Mouse (Mus musculus) hindbrain, embryonic 15.5 days (tissue): ENCODE data around the gene Usp18. TPM values are rescaled to one million over a fixed set of nuclear protein-coding genes. Genes with fewer than 3 reads are reported as not detected.

Experiments
- ATAC-seq: fragments of 200-750 bp; cut with Nextera tagmentation; 2 replicates; pipeline ENCODE4 v1.8.0; 2017; ENCODE audit warnings: low read depth, moderate number of reproducible peaks, moderate TSS enrichment; ENCODE audit not compliant: low FRiP score
- H3K27ac ChIP-seq: fragments of 300-500 bp; sonication (generic); replicated peaks from 2 replicates; pipeline ENCODE4 v1.5.1; 2015; ENCODE audit warnings: mild to moderate bottlenecking, inconsistent platforms
- H3K27me3 ChIP-seq: fragments of 300-500 bp; sonication (generic); 2 replicates; pipeline ENCODE4 v1.6.1; 2015; ENCODE audit warnings: control low read depth, inconsistent platforms
- H3K36me3 ChIP-seq: fragments of 300-500 bp; sonication (generic); 2 replicates; pipeline ENCODE4 v1.6.1; 2015; ENCODE audit warnings: control low read depth, inconsistent platforms
- H3K4me1 ChIP-seq: fragments of 300-500 bp; sonication (generic); replicated peaks from 2 replicates; pipeline ENCODE4 v1.6.1; 2015; ENCODE audit warnings: control low read depth, inconsistent platforms
- H3K4me2 ChIP-seq: fragments of 300-500 bp; sonication (generic); 2 replicates; pipeline ENCODE4 v1.6.1; 2015; ENCODE audit warnings: moderate library complexity, mild to moderate bottlenecking, inconsistent platforms
- H3K4me3 ChIP-seq: fragments of 300-500 bp; sonication (generic); 2 replicates; pipeline ENCODE4 v1.5.1; 2015; ENCODE audit warnings: mild to moderate bottlenecking, inconsistent platforms
- H3K9ac ChIP-seq: fragments of 300-500 bp; sonication (generic); 2 replicates; pipeline ENCODE4 v1.6.1; 2015; ENCODE audit warnings: inconsistent platforms
- H3K9me3 ChIP-seq: fragments of 300-500 bp; sonication (generic); 2 replicates; pipeline ENCODE4 v1.6.1; 2016; ENCODE audit warnings: control low read depth, inconsistent platforms
- WGBS: fragments of 180-500 bp; shearing (Covaris S2); methylation state at CpG from one replicate; pipeline ENCODE4 v1.1.7; 2015; 5-methylcytosine and 5-hydroxymethylcytosine counted together
- polyA plus RNA-seq: library from polyadenylated mRNA; unstranded; fragments of >200 nt; fragmentation: Nextera tagmentation; extraction: Ambion mirVana; gene quantifications from 2 replicates; pipeline ENCODE4 v1.2.1, GENCODE M21; 2015

Usp18 gene
- polyA plus RNA-seq, 1 experiment from 2014 or later, result 1.8 TPM

GRCm38 (mm10) chr6:121214667-121215330 is 30.9 kb upstream of the Usp18 start:
- Histone ChIP-seq H3K9me3 (no peaks in the 10 kb centered on the region), H3K27ac (no peak overlapping the region), H3K4me1 (peaks cover 17% of the 10 kb centered on the region), H3K27me3 (peaks cover 6% of the 10 kb centered on the region; the same call in 1 of the 2 replicates), H3K4me3 (no peak overlapping the region), H3K36me3 (no peaks in the 10 kb centered on the region), H3K9ac (no peak overlapping the region), H3K4me2 (no peak overlapping the region)
- WGBS, result 90% methylated on average over 8 of the region's 8 CpGs
- ATAC-seq, result no peak

GRCm38 (mm10) chr6:121215336-121215735 is 30.4 kb upstream of the Usp18 start:
- WGBS, result 84% methylated on average over 5 of the region's 5 CpGs
- ATAC-seq, result no peak

GRCm38 (mm10) chr6:121215896-121216295 is 29.8 kb upstream of the Usp18 start:
- H3K36me3 ChIP-seq, result no peaks in the 10 kb centered on the region
- no peak overlapping the region for H3K27ac ChIP-seq
- peaks cover 8% of the 10 kb centered on the region for H3K4me1 ChIP-seq
- no peak overlapping the region for H3K4me2 ChIP-seq
- no peak overlapping the region for H3K9ac ChIP-seq
- no peak overlapping the region for H3K4me3 ChIP-seq
- ATAC-seq, result no peak
- peaks cover 5% of the 10 kb centered on the region; the same call in 1 of the 2 replicates for H3K27me3 ChIP-seq
- 84% methylated on average over 6 of the region's 6 CpGs for WGBS
- H3K9me3 ChIP-seq, result no peaks in the 10 kb centered on the region

More at GRCm38 (mm10) chr6:121215336-121215735, 30.4 kb upstream of the Usp18 start:
- Histone ChIP-seq H3K36me3 (no peaks in the 10 kb centered on the region), H3K4me2 (no peak overlapping the region), H3K27ac (no peak overlapping the region), H3K27me3 (peaks cover 5% of the 10 kb centered on the region; the same call in 1 of the 2 replicates), H3K9me3 (no peaks in the 10 kb centered on the region), H3K4me3 (no peak overlapping the region), H3K4me1 (peaks cover 14% of the 10 kb centered on the region), H3K9ac (no peak overlapping the region)

GRCm38 (mm10) chr6:121216589-121217255 is 29.0 kb upstream of the Usp18 start:
- Histone ChIP-seq H3K27ac (no peak overlapping the region), H3K9me3 (no peaks in the 10 kb centered on the region), H3K36me3 (no peaks in the 10 kb centered on the region), H3K4me1 (no peaks in the 10 kb centered on the region), H3K27me3 (no peaks in the 10 kb centered on the region), H3K4me2 (no peak overlapping the region), H3K9ac (no peak overlapping the region), H3K4me3 (no peak overlapping the region)
- 87% methylated on average over 5 of the region's 5 CpGs for WGBS
- ATAC-seq, result no peak

GRCm38 (mm10) chr6:121218002-121218401 is 27.7 kb upstream of the Usp18 start:
- no peaks in the 10 kb centered on the region for H3K27me3 ChIP-seq
- ATAC-seq, result no peak
- H3K9me3 ChIP-seq, result no peaks in the 10 kb centered on the region
- H3K4me3 ChIP-seq, result no peak overlapping the region
- WGBS, result 85% methylated on average over 7 of the region's 7 CpGs
- H3K27ac ChIP-seq, result no peak overlapping the region
- no peak overlapping the region for H3K9ac ChIP-seq
- no peak overlapping the region for H3K4me2 ChIP-seq
- H3K36me3 ChIP-seq, result no peaks in the 10 kb centered on the region
- no peaks in the 10 kb centered on the region for H3K4me1 ChIP-seq

GRCm38 (mm10) chr6:121219406-121219805 is 26.3 kb upstream of the Usp18 start:
- WGBS, result 88% methylated on average over 4 of the region's 4 CpGs
- no peak for ATAC-seq
- Histone ChIP-seq H3K36me3 (no peaks in the 10 kb centered on the region), H3K9me3 (no peaks in the 10 kb centered on the region), H3K4me1 (no peaks in the 10 kb centered on the region), H3K27me3 (no peaks in the 10 kb centered on the region), H3K4me3 (no peak overlapping the region), H3K27ac (no peak overlapping the region), H3K9ac (no peak overlapping the region), H3K4me2 (no peak overlapping the region)

- H3K9ac ChIP-seq, result no peak overlapping the region
- no peak overlapping the region for H3K27ac ChIP-seq
- H3K36me3 ChIP-seq, result no peaks in the 10 kb centered on the region
- H3K4me3 ChIP-seq, result no peak overlapping the region
- no peaks in the 10 kb centered on the region for H3K4me1 ChIP-seq
- H3K27me3 ChIP-seq, result no peaks in the 10 kb centered on the region
- no peak for ATAC-seq
- 93% methylated on average over 10 of the region's 10 CpGs for WGBS
- no peak overlapping the region for H3K4me2 ChIP-seq
- H3K9me3 ChIP-seq, result no peaks in the 10 kb centered on the region
Measured at GRCm38 (mm10) chr6:121220181-121220580, 25.5 kb upstream of the Usp18 start.

- no peak overlapping the region for H3K9ac ChIP-seq
- H3K9me3 ChIP-seq, result no peaks in the 10 kb centered on the region
- no peak for ATAC-seq
- H3K36me3 ChIP-seq, result no peaks in the 10 kb centered on the region
- H3K4me2 ChIP-seq, result no peak overlapping the region
- no peaks in the 10 kb centered on the region for H3K27me3 ChIP-seq
- H3K4me3 ChIP-seq, result no peak overlapping the region
- WGBS, result 88% methylated on average over 8 of the region's 8 CpGs
- H3K4me1 ChIP-seq, result no peaks in the 10 kb centered on the region
- H3K27ac ChIP-seq, result no peak overlapping the region
Measured at GRCm38 (mm10) chr6:121221876-121222597, 23.7 kb upstream of the Usp18 start.

GRCm38 (mm10) chr6:121223001-121223400 is 22.7 kb upstream of the Usp18 start:
- Histone ChIP-seq H3K36me3 (no peaks in the 10 kb centered on the region), H3K27me3 (no peaks in the 10 kb centered on the region), H3K9me3 (no peaks in the 10 kb centered on the region), H3K4me2 (no peak overlapping the region), H3K4me3 (no peak overlapping the region), H3K4me1 (no peaks in the 10 kb centered on the region), H3K9ac (no peak overlapping the region), H3K27ac (no peak overlapping the region)
- no peak for ATAC-seq
- 96% methylated on average over 14 of the region's 14 CpGs for WGBS

- H3K4me3 ChIP-seq, result no peak overlapping the region
- no peak overlapping the region for H3K4me2 ChIP-seq
- no peaks in the 10 kb centered on the region for H3K4me1 ChIP-seq
- ATAC-seq, result no peak
- no peaks in the 10 kb centered on the region for H3K9me3 ChIP-seq
- H3K9ac ChIP-seq, result no peak overlapping the region
- 69% methylated on average over 5 of the region's 5 CpGs for WGBS
- no peaks in the 10 kb centered on the region for H3K36me3 ChIP-seq
- H3K27ac ChIP-seq, result no peak overlapping the region
- H3K27me3 ChIP-seq, result no peaks in the 10 kb centered on the region
Measured at GRCm38 (mm10) chr6:121224067-121224466, 21.6 kb upstream of the Usp18 start.

GRCm38 (mm10) chr6:121224993-121225392 is 20.7 kb upstream of the Usp18 start:
- no peaks in the 10 kb centered on the region for H3K9me3 ChIP-seq
- H3K4me2 ChIP-seq, result no peak overlapping the region
- no peak overlapping the region for H3K4me3 ChIP-seq
- no peaks in the 10 kb centered on the region for H3K27me3 ChIP-seq
- H3K36me3 ChIP-seq, result no peaks in the 10 kb centered on the region
- H3K27ac ChIP-seq, result no peak overlapping the region
- ATAC-seq, result no peak
- H3K9ac ChIP-seq, result no peak overlapping the region
- no peaks in the 10 kb centered on the region for H3K4me1 ChIP-seq
- 32% methylated on average over 6 of the region's 6 CpGs for WGBS

- no peak for ATAC-seq
- no peak overlapping the region for H3K27ac ChIP-seq
- H3K4me3 ChIP-seq, result no peak overlapping the region
- H3K9ac ChIP-seq, result no peak overlapping the region
- 73% methylated on average over 4 of the region's 4 CpGs for WGBS
- no peaks in the 10 kb centered on the region for H3K36me3 ChIP-seq
- no peak overlapping the region for H3K4me2 ChIP-seq
- H3K27me3 ChIP-seq, result no peaks in the 10 kb centered on the region
- no peaks in the 10 kb centered on the region for H3K4me1 ChIP-seq
- H3K9me3 ChIP-seq, result no peaks in the 10 kb centered on the region
Measured at GRCm38 (mm10) chr6:121226043-121226442, 19.7 kb upstream of the Usp18 start.
